8 mouse cellular contexts compared by ENCODE assay signal in the genomic region with DNA sequence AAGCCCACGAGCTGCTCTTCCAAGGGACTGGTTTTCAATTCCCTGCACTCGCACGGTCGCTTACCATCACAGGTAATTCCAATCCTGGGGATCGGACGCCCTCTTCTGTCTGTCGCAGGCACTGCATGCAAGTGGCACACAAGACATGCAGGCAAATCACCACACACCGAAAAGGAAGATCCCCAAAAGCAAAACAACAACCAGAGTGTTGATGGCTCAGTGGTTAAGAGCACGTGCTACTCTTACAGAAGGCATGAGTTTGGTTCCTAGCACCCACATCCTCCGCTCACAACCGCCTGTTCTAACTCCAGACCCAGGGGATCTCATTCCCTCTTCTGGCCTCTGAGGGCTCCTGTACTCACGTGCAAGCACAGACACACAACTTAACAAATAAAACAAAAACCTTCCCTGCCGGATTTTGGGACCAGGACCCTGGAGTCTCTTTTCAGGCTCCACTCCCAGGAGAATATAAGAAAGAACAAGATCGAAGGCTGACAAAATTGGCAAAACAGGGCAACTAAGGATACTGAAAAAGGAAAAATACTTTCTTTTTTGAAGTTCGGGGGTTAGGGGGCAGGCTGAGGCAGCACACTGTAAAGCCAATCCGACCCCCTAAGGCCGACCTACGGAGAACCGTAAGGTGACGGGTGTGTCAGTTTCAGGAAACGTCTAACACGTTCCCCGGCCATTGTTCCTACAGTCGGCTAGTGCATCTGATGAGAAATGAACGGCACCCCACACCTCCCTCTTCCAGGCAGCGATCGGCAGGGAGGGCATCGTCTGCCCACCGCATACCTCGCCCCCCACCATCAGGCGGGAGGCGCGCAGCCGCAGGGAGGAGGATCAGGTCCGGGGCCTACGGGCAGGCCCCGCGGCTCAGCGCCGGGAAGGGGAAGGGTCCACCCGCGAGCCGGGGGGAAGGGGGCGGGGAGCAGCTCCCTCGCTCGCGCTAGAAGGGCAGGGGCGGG. TPM values are rescaled to one million over a fixed set of nuclear protein-coding genes. Genes with fewer than 3 reads are reported as not detected.
A peak's percentile ranks its signal among the peaks of the same experiment; 100 is the strongest.
DNase-seq lines count a peak whose midpoint lies in the region; ATAC-seq and TF ChIP-seq lines count a peak whose summit lies in the region.

No protein-coding gene starts in this region.

- H3K79me2 ChIP-seq in C2C12 (ENCODE audit: control insufficient read depth, insufficient read depth), result peaks cover 97% of the 10 kb centered on the region

- TF ChIP-seq CTCF in C2C12 (IDR thresholded peaks at IDR 0.05; ENCODE audit: control insufficient read depth, insufficient read depth, insufficient read length), result peak; percentile 62
- TF ChIP-seq CTCF in stomach, postnatal 0 days (IDR thresholded peaks at IDR 0.05; ENCODE audit: low read depth), result peak; percentile 80

- H3K4me1 ChIP-seq in intestine, embryonic 16.5 days (ENCODE audit: control insufficient read depth, insufficient read depth, low read length), result peaks cover 19% of the 10 kb centered on the region
- H3K4me1 ChIP-seq in midbrain, embryonic 16.5 days (ENCODE audit: control insufficient read depth, insufficient read depth, low read length), result peaks cover 42% of the 10 kb centered on the region
- H3K4me1 ChIP-seq in stomach, postnatal 0 days (replicated peaks; ENCODE audit: control insufficient read depth, insufficient read depth), result peaks cover 5% of the 10 kb centered on the region; the same call in 1 of the 2 replicates

- H3K9me3 ChIP-seq in intestine, embryonic 16.5 days (ENCODE audit: control insufficient read depth, low read length), result no peaks in the 10 kb centered on the region
- H3K9me3 ChIP-seq in midbrain, embryonic 16.5 days (replicated peaks; ENCODE audit: control insufficient read depth, low read length, poor library complexity, severe bottlenecking), result no peaks in the 10 kb centered on the region
- no peaks in the 10 kb centered on the region for H3K9me3 ChIP-seq in stomach, postnatal 0 days (ENCODE audit: control insufficient read depth, low read length)

- peaks cover 45% of the 10 kb centered on the region for H3K36me3 ChIP-seq in C2C12 (ENCODE audit: control insufficient read depth, insufficient read depth)
- H3K36me3 ChIP-seq in intestine, embryonic 16.5 days (ENCODE audit: control insufficient read depth, insufficient read depth, low read length), result 0 out of 2 replicates have a peak, but pooled peaks cover 3% of the 10 kb centered on the region
- peaks cover 18% of the 10 kb centered on the region for H3K36me3 ChIP-seq in midbrain, embryonic 16.5 days (ENCODE audit: control insufficient read depth, insufficient read depth, low read length)
- H3K36me3 ChIP-seq in stomach, postnatal 0 days (ENCODE audit: control insufficient read depth, insufficient read depth, low read length), result peaks cover 17% of the 10 kb centered on the region

- H3ac ChIP-seq in C2C12 (ENCODE audit: control insufficient read depth, insufficient read length, low read depth), result peak overlapping the region; percentile 96

- no peaks in the 10 kb centered on the region for H3K27me3 ChIP-seq in C2C12 (ENCODE audit: control insufficient read depth, insufficient read depth, insufficient read length)
- no peaks in the 10 kb centered on the region for H3K27me3 ChIP-seq in intestine, embryonic 16.5 days (replicated peaks; ENCODE audit: control insufficient read depth, insufficient read depth, low read length)
- no peaks in the 10 kb centered on the region for H3K27me3 ChIP-seq in midbrain, embryonic 16.5 days (ENCODE audit: control insufficient read depth, insufficient read depth, low read depth, low read length)
- H3K27me3 ChIP-seq in stomach, postnatal 0 days (ENCODE audit: control insufficient read depth, insufficient read depth, low read length), result no peaks in the 10 kb centered on the region

- H3K4me3 ChIP-seq in C2C12 (ENCODE audit: insufficient read depth, poor library complexity, severe bottlenecking), result peak overlapping the region; percentile 92
- peak overlapping the region; percentile 79 for H3K4me3 ChIP-seq in intestine, embryonic 16.5 days (ENCODE audit: low read length)
- H3K4me3 ChIP-seq in midbrain, embryonic 16.5 days (ENCODE audit: low read depth, low read length), result peak overlapping the region; percentile 99
- peak overlapping the region; percentile 85 for H3K4me3 ChIP-seq in stomach, postnatal 0 days (ENCODE audit: low read depth, low read length)

- intact Hi-C loops in gastrocnemius, postnatal 36 days (cut with DNase I), result no loop called here

- H3K27ac ChIP-seq in intestine, embryonic 16.5 days (ENCODE audit: low read length), result peak overlapping the region; percentile 68
- peak overlapping the region; percentile 92 for H3K27ac ChIP-seq in midbrain, embryonic 16.5 days (ENCODE audit: low read length)
- peak overlapping the region; percentile 94 for H3K27ac ChIP-seq in stomach, postnatal 0 days (replicated peaks)

- H3K4me2 ChIP-seq in intestine, embryonic 16.5 days (ENCODE audit: low read depth, low read length), result peak overlapping the region; percentile 80
- peak overlapping the region; percentile 96 for H3K4me2 ChIP-seq in midbrain, embryonic 16.5 days (ENCODE audit: low read length)
- peak overlapping the region; percentile 87 for H3K4me2 ChIP-seq in stomach, postnatal 0 days (replicated peaks; ENCODE audit: low read depth)

- peak overlapping the region; percentile 93 for H3K9ac ChIP-seq in intestine, embryonic 16.5 days (ENCODE audit: low read depth, low read length)
- peak overlapping the region; percentile 94 for H3K9ac ChIP-seq in midbrain, embryonic 16.5 days (ENCODE audit: low read depth, low read length)
- peak overlapping the region; percentile 92 for H3K9ac ChIP-seq in stomach, postnatal 0 days (ENCODE audit: low read length)

- ATAC-seq in intestine, embryonic 16.5 days, result peak; percentile 62
- ATAC-seq in midbrain, embryonic 16.5 days, result peak; percentile 77; the same call in 1 of the 2 replicates
- peak; percentile 54 for ATAC-seq in stomach, postnatal 0 days (ENCODE audit: low FRiP score, low TSS enrichment)

- peak; percentile 48 to 64 for DNase-seq in adrenal gland, adult 18-20 months (ENCODE audit: low spot score in 2 of 2)
- peak; percentile 84 for DNase-seq in embryo, embryonic 10 days (ENCODE audit: low spot score)
- DNase-seq in gastrocnemius, postnatal 36 days, result peak; percentile 27 to 45
- DNase-seq in liver, result peak; percentile 87
- DNase-seq in stomach, postnatal 0 days (ENCODE audit: low spot score), result peak; percentile 71

- no peak for TF ChIP-seq EP300 in stomach, postnatal 0 days (optimal IDR thresholded peaks at IDR 0.05)

- WGBS in intestine, embryonic 16.5 days, result 3% methylated on average over 44 of the region's 48 CpGs
- 2% methylated on average over 42 of the region's 48 CpGs for WGBS in midbrain, embryonic 16.5 days
- WGBS in stomach, postnatal 0 days, result 2% methylated on average over 47 of the region's 48 CpGs

- peaks cover 73% of the 10 kb centered on the region for H3K79me3 ChIP-seq in C2C12 (ENCODE audit: low read depth)

TF ChIP-seq in C2C12, 6 proteins besides CTCF, POLR2A, EP300 and RAD21:
- TF ChIP-seq USF1 (IDR thresholded peaks at IDR 0.05; ENCODE audit: low read depth), result no peak
- TF ChIP-seq CEBPB (IDR thresholded peaks at IDR 0.05; ENCODE audit: low read depth), result no peak
- TF ChIP-seq MYOD1 (IDR thresholded peaks at IDR 0.05; ENCODE audit: control insufficient read depth, insufficient read length, low read depth), result no peak
- no peak for TF ChIP-seq FOSL1 (IDR thresholded peaks at IDR 0.05; ENCODE audit: insufficient read depth, low read length, poor library complexity, severe bottlenecking)
- TF ChIP-seq MYOG (IDR thresholded peaks at IDR 0.05; ENCODE audit: control insufficient read depth, extremely low read depth, insufficient read length), result no peak
- peak; percentile 90 for TF ChIP-seq MAX (IDR thresholded peaks at IDR 0.05)

RNA-seq across cellular contexts. Expression of a gene that starts 0.7 kb away (rescaled TPM):
- polyA plus RNA-seq in C2C12 (2012; fragmentation: generic; extraction: Trizol), result 12.8 TPM
- 10 to 100 TPM; 39.8 to 50.0 TPM for total RNA-seq in adrenal gland, adult 18-20 months (2021)
- 1 to 10 TPM; 7.0 to 7.8 TPM for total RNA-seq in gastrocnemius, postnatal 36 days (2021)
- 26.9 and 29.0 TPM in 2 replicates for polyA plus RNA-seq in intestine, embryonic 16.5 days (2015; fragmentation: Nextera tagmentation; extraction: Ambion mirVana)
- 25.2 and 26.2 TPM in 2 replicates for polyA plus RNA-seq in midbrain, embryonic 16.5 days (2015; fragmentation: Nextera tagmentation; extraction: Ambion mirVana)
- 15.1 and 15.6 TPM in 2 replicates for polyA plus RNA-seq in stomach, postnatal 0 days (2015; fragmentation: Nextera tagmentation; extraction: Ambion mirVana)

RNA-seq across cellular contexts. Expression of a gene that starts 1.1 kb away (rescaled TPM):
- polyA plus RNA-seq in C2C12 (2012; fragmentation: generic; extraction: Trizol), result 328 TPM
- total RNA-seq in adrenal gland, adult 18-20 months (2021), result 10 to 100 TPM; 41.4 to 54.2 TPM
- 10 to 100 TPM; 10.7 to 19.9 TPM for total RNA-seq in gastrocnemius, postnatal 36 days (2021)
- polyA plus RNA-seq in intestine, embryonic 16.5 days (2015; fragmentation: Nextera tagmentation; extraction: Ambion mirVana), result 206 and 241 TPM in 2 replicates
- polyA plus RNA-seq in midbrain, embryonic 16.5 days (2015; fragmentation: Nextera tagmentation; extraction: Ambion mirVana), result 252 and 253 TPM in 2 replicates
- polyA plus RNA-seq in stomach, postnatal 0 days (2015; fragmentation: Nextera tagmentation; extraction: Ambion mirVana), result 125 and 131 TPM in 2 replicates

RNA-seq across cellular contexts. Expression of a gene that starts 49.4 kb away (rescaled TPM):
- polyA plus RNA-seq in C2C12 (2012; fragmentation: generic; extraction: Trizol), result 0.01 TPM
- not detected for total RNA-seq in adrenal gland, adult 18-20 months (2021)
- not detected for total RNA-seq in gastrocnemius, postnatal 36 days (2021)
- 11.5 and 12.1 TPM in 2 replicates for polyA plus RNA-seq in intestine, embryonic 16.5 days (2015; fragmentation: Nextera tagmentation; extraction: Ambion mirVana)
- polyA plus RNA-seq in midbrain, embryonic 16.5 days (2015; fragmentation: Nextera tagmentation; extraction: Ambion mirVana), result 3.0 and 3.9 TPM in 2 replicates
- 2.2 and 2.3 TPM in 2 replicates for polyA plus RNA-seq in stomach, postnatal 0 days (2015; fragmentation: Nextera tagmentation; extraction: Ambion mirVana)

Comparison
In these comparisons a context has a peak if more than half of its experiments do, and no peak if none do; other contexts are left out.
1. Peak in every context shown above with its lines: DNase-seq, ATAC-seq, H3K4me3 ChIP-seq and H3K27ac ChIP-seq.
2. DNase-seq: peak in every context shown above with its lines; median percentile 87 in liver; 84 in embryo, embryonic 10 days; 71 in stomach, postnatal 0 days; 56 in adrenal gland, adult 18-20 months; 36 in gastrocnemius, postnatal 36 days.